Mouse (Mus musculus) forebrain, embryonic 12.5 days (tissue): ENCODE data around the gene Chit1. TPM values are rescaled to one million over a fixed set of nuclear protein-coding genes. Genes with fewer than 3 reads are reported as not detected.

ENCODE experiments used
- ATAC-seq: fragments of 200-750 bp; cut with Nextera tagmentation; 2 replicates; pipeline ENCODE4 v1.8.0; 2017; ENCODE audit warnings: moderate TSS enrichment; ENCODE audit not compliant: low FRiP score
- H3K27ac ChIP-seq: fragments of 300-500 bp; sonication (generic); 2 replicates; pipeline ENCODE4 v1.5.1; 2016; ENCODE audit warnings: mild to moderate bottlenecking
- H3K27me3 ChIP-seq: fragments of 300-500 bp; sonication (generic); 2 replicates; pipeline ENCODE4 v1.6.1; 2016; ENCODE audit warnings: mild to moderate bottlenecking
- H3K36me3 ChIP-seq: fragments of 300-500 bp; sonication (generic); replicated peaks from 2 replicates; pipeline ENCODE4 v1.6.1; 2016; ENCODE audit warnings: mild to moderate bottlenecking
- H3K4me1 ChIP-seq: fragments of 300-500 bp; sonication (generic); 2 replicates; pipeline ENCODE4 v1.6.1; 2016
- H3K4me2 ChIP-seq: fragments of 300-500 bp; sonication (generic); 2 replicates; pipeline ENCODE4 v1.6.1; 2016; ENCODE audit warnings: mild to moderate bottlenecking, moderate library complexity
- H3K4me3 ChIP-seq: fragments of 300-500 bp; sonication (generic); replicated peaks from 2 replicates; pipeline ENCODE4 v1.5.1; 2016; ENCODE audit warnings: mild to moderate bottlenecking
- H3K9ac ChIP-seq: fragments of 300-500 bp; sonication (generic); 2 replicates; pipeline ENCODE4 v1.6.1; 2016; ENCODE audit warnings: mild to moderate bottlenecking
- H3K9me3 ChIP-seq: fragments of 300-500 bp; sonication (generic); 2 replicates; pipeline ENCODE4 v1.6.1; 2016
- WGBS: fragments of 180-500 bp; shearing (Covaris S2); methylation state at CpG from one replicate; pipeline ENCODE4 v1.1.7; 2016; 5-methylcytosine and 5-hydroxymethylcytosine counted together
- polyA plus RNA-seq: library from polyadenylated mRNA; unstranded; fragments of >200 nt; fragmentation: Nextera tagmentation; extraction: Ambion mirVana; gene quantifications from 2 replicates; pipeline ENCODE4 v1.2.1, GENCODE M21; 2016

Gene Chit1
- polyA plus RNA-seq, 1 experiment from 2014 or later, result not detected

- Histone ChIP-seq H3K4me1 (peaks cover 87% of the 10 kb centered on the region), H3K27me3 (no peaks in the 10 kb centered on the region), H3K9me3 (no peaks in the 10 kb centered on the region), H3K4me2 (no peak overlapping the region), H3K36me3 (peaks cover 33% of the 10 kb centered on the region), H3K9ac (no peak overlapping the region), H3K4me3 (no peak overlapping the region), H3K27ac (peak overlapping the region; percentile 93)
- WGBS, result 88% methylated on average over 6 of the region's 6 CpGs
- ATAC-seq, result no peak
Measured at GRCm38 (mm10) chr1:134073061-134073564, 37.9 kb upstream of the Chit1 start.

GRCm38 (mm10) chr1:134073658-134074057, 37.4 kb upstream of the Chit1 start:
- no peak overlapping the region; the same call in 1 of the 2 replicates for H3K4me2 ChIP-seq
- H3K9me3 ChIP-seq, result no peaks in the 10 kb centered on the region
- H3K9ac ChIP-seq, result no peak overlapping the region
- no peak overlapping the region for H3K4me3 ChIP-seq
- WGBS, result 91% methylated on average over 1 of the region's 1 CpGs
- H3K27ac ChIP-seq, result peak overlapping the region; percentile 93; the same call in 1 of the 2 replicates
- no peaks in the 10 kb centered on the region for H3K27me3 ChIP-seq
- H3K36me3 ChIP-seq, result peaks cover 33% of the 10 kb centered on the region
- ATAC-seq, result no peak
- H3K4me1 ChIP-seq, result peaks cover 82% of the 10 kb centered on the region

GRCm38 (mm10) chr1:134074184-134074583, 36.9 kb upstream of the Chit1 start:
- H3K4me1 ChIP-seq, result peaks cover 82% of the 10 kb centered on the region
- ATAC-seq, result no peak
- H3K36me3 ChIP-seq, result peaks cover 33% of the 10 kb centered on the region
- no peaks in the 10 kb centered on the region for H3K9me3 ChIP-seq
- peak overlapping the region; percentile 57; the same call in 1 of the 2 replicates for H3K27ac ChIP-seq
- H3K27me3 ChIP-seq, result no peaks in the 10 kb centered on the region
- no peak overlapping the region for H3K9ac ChIP-seq
- WGBS, result 52% methylated on average over 3 of the region's 3 CpGs
- H3K4me2 ChIP-seq, result 0 out of 2 replicates have a peak overlapping the region, but pooled peaks have one; percentile 81
- no peak overlapping the region for H3K4me3 ChIP-seq

- Histone ChIP-seq H3K36me3 (peaks cover 33% of the 10 kb centered on the region), H3K9ac (no peak overlapping the region), H3K4me1 (peaks cover 84% of the 10 kb centered on the region), H3K9me3 (no peaks in the 10 kb centered on the region), H3K27ac (peak overlapping the region; percentile 57; the same call in 1 of the 2 replicates), H3K27me3 (no peaks in the 10 kb centered on the region), H3K4me2 (0 out of 2 replicates have a peak overlapping the region, but pooled peaks have one; percentile 81), H3K4me3 (0 out of 2 replicates have a peak overlapping the region, but pooled peaks have one; percentile 8)
- ATAC-seq, result no peak
- 89% methylated on average over 10 of the region's 10 CpGs for whole genome bisulfite sequencing
Measured at GRCm38 (mm10) chr1:134074606-134075005, 36.4 kb upstream of the Chit1 start.

- H3K27me3 ChIP-seq, result no peaks in the 10 kb centered on the region
- no peaks in the 10 kb centered on the region for H3K9me3 ChIP-seq
- peak overlapping the region; percentile 68 for H3K27ac ChIP-seq
- peaks cover 33% of the 10 kb centered on the region for H3K36me3 ChIP-seq
- no peak for ATAC-seq
- peak overlapping the region; percentile 93; the same call in 1 of the 2 replicates for H3K9ac ChIP-seq
- peaks cover 84% of the 10 kb centered on the region for H3K4me1 ChIP-seq
- peak overlapping the region; percentile 76 for H3K4me3 ChIP-seq
- peak overlapping the region; percentile 81 for H3K4me2 ChIP-seq
- 88% methylated on average over 8 of the region's 8 CpGs for WGBS
Measured at GRCm38 (mm10) chr1:134075532-134075931, 35.5 kb upstream of the Chit1 start.

- H3K4me2 ChIP-seq, result peak overlapping the region; percentile 81
- peaks cover 72% of the 10 kb centered on the region for H3K4me1 ChIP-seq
- 16% methylated on average over 2 of the region's 2 CpGs for WGBS
- no peaks in the 10 kb centered on the region for H3K9me3 ChIP-seq
- peak overlapping the region; percentile 93 for H3K9ac ChIP-seq
- no peaks in the 10 kb centered on the region for H3K27me3 ChIP-seq
- peak overlapping the region; percentile 68 for H3K27ac ChIP-seq
- no peak for ATAC-seq
- peak overlapping the region; percentile 76 for H3K4me3 ChIP-seq
- H3K36me3 ChIP-seq, result peaks cover 33% of the 10 kb centered on the region
Measured at GRCm38 (mm10) chr1:134076789-134077188, 34.3 kb upstream of the Chit1 start.

GRCm38 (mm10) chr1:134077389-134078060, 33.5 kb upstream of the Chit1 start:
- Histone ChIP-seq H3K27ac (peak overlapping the region; percentile 85), H3K4me1 (peaks cover 65% of the 10 kb centered on the region), H3K4me3 (peak overlapping the region; percentile 76), H3K9ac (peak overlapping the region; percentile 93), H3K9me3 (no peaks in the 10 kb centered on the region), H3K27me3 (no peaks in the 10 kb centered on the region), H3K4me2 (peak overlapping the region; percentile 81), H3K36me3 (peaks cover 33% of the 10 kb centered on the region)
- peak; percentile 19; the same call in 1 of the 2 replicates for ATAC-seq
- WGBS, result 32% methylated on average over 14 of the region's 14 CpGs

DNA sequence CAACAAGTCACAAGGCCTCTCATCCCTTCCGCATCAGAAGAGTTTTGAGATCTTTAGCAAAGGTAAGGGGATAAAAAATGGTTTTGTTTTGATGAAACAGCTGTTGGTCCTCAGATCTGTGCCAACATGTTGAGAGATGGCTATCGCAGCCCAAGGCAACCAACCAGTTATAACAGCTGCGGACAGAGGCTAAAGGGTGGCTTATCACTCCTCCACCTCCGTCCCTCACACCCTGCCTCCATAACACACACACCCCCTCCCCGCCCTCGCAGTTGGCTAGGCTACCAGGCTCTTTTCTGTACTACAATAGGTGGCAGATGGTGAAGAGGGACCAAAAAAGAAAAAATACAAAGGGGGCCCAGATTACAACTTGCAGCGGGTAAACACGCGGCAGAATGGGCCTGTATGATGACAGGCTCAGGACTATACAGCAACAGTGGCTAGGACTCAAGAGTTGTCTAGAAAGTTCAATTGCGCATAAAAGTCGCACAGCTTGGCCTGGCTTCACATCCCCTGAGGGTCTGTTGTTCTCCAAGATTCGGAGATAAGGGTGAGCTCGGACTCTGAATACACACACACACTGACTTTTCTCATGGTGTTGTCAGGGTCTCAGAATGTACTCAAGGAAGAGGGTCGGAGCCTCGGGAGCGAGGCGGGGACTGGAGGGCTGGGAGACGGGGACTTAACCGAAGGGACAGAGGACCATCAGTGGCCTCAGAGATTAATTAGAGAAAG, 32.8 kb upstream of the Chit1 start:
- Histone ChIP-seq H3K36me3 (peaks cover 33% of the 10 kb centered on the region), H3K27me3 (no peaks in the 10 kb centered on the region), H3K9ac (peak overlapping the region; percentile 93), H3K4me2 (peak overlapping the region; percentile 81), H3K4me3 (peak overlapping the region; percentile 76), H3K27ac (peak overlapping the region; percentile 85), H3K9me3 (no peaks in the 10 kb centered on the region), H3K4me1 (peaks cover 62% of the 10 kb centered on the region)
- 6% methylated on average over 19 of the region's 19 CpGs for WGBS
- peak; percentile 12; the same call in 1 of the 2 replicates for ATAC-seq

GRCm38 (mm10) chr1:134078802-134079476, 32.1 kb upstream of the Chit1 start, which contains the start of gene Btg2:
Gene Btg2 (minus strand): TSS chr1:134079120.
- peak within 1 kb of the TSS; percentile 93 for H3K9ac ChIP-seq
- no peaks in the 10 kb centered on the region for H3K27me3 ChIP-seq
- WGBS, result under 1% methylated on average over 59 of the region's 62 CpGs
- ATAC-seq, result peak; percentile 95
- H3K9me3 ChIP-seq, result no peaks in the 10 kb centered on the region
- H3K4me3 ChIP-seq, result peak within 1 kb of the TSS; percentile 76
- H3K36me3 ChIP-seq, result peaks cover 33% of the 10 kb centered on the region
- peak within 1 kb of the TSS; percentile 85 for H3K27ac ChIP-seq
- H3K4me1 ChIP-seq, result peaks cover 58% of the 10 kb centered on the region
- H3K4me2 ChIP-seq, result peak within 1 kb of the TSS; percentile 81

- peaks cover 29% of the 10 kb centered on the region for H3K36me3 ChIP-seq
- peak overlapping the region; percentile 76 for H3K4me3 ChIP-seq
- no peaks in the 10 kb centered on the region for H3K9me3 ChIP-seq
- H3K27me3 ChIP-seq, result no peaks in the 10 kb centered on the region
- WGBS, result under 1% methylated on average over 9 of the region's 9 CpGs
- ATAC-seq, result peak; percentile 33
- H3K4me1 ChIP-seq, result peaks cover 51% of the 10 kb centered on the region
- peak overlapping the region; percentile 85 for H3K27ac ChIP-seq
- H3K9ac ChIP-seq, result peak overlapping the region; percentile 93; the same call in 1 of the 2 replicates
- peak overlapping the region; percentile 81 for H3K4me2 ChIP-seq
Measured at GRCm38 (mm10) chr1:134079477-134080163, 31.4 kb upstream of the Chit1 start.

DNA sequence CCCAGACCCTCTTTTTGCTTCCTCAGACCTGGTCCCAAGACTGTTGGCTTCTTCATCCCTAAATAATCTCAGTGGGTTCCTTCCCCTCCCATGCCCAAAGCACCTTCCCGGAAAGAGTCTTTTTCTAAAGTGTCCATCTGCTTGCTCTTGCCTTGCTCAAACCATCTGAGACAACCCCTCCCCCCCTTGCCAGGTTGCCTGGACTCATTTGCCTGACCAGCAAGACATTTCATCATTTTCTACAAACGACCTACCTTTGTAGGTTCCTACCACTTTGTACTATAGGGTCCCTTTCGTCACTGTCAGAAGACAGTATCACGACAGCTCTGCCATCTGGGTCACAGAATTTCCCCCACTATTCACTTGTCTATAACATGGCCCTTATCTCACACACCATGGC, 30.6 kb upstream of the Chit1 start:
- Histone ChIP-seq H3K27ac (peak overlapping the region; percentile 85), H3K27me3 (no peaks in the 10 kb centered on the region), H3K4me2 (no peak overlapping the region), H3K9ac (no peak overlapping the region), H3K4me3 (no peak overlapping the region), H3K36me3 (peaks cover 21% of the 10 kb centered on the region), H3K9me3 (no peaks in the 10 kb centered on the region), H3K4me1 (peaks cover 44% of the 10 kb centered on the region)
- WGBS, result 73% methylated on average over 4 of the region's 4 CpGs
- no peak for ATAC-seq
